Mouse (Mus musculus): ENCODE measurements around the gene Olfr1000.
"Not testable (repeated sequence)": the region's sequence is repeated elsewhere in the genome, so short reads cannot be mapped to it uniquely, and the experiment has no call there.

Olfr1000 gene

GRCm38 (mm10) chr2:85611803-85612202 lies at the start of gene Olfr1000:
Gene Olfr1000 (minus strand): TSS chr2:85611903.
- no peak for DNase-seq (ENCODE audit: inconsistent age in 2 of 2, low spot score in 1 of 2)

DNA sequence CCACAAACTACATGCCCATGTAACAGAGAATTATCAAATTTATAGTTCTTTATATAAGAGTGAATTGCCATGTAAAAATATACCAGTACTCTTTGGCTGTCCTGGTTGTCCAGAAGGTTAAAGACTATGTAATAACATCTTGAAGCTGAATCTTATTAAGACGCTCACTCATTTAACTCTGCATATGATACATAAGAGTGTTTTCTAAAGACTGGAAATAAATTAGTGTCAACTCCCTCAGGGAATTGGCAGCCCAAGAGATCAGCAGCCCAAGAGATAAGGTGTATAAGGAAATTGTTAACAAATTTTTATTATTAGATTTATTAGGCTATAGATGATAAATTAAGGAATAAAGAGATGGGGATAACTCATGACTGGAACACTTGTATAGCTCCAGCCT lies 38.9 kb upstream of the Olfr1000 start, which contains the start of gene Olfr1002:
Olfr1002 (minus strand) TSS at position 101 of the 400 bp plus-strand sequence.
- no peak for DNase-seq (ENCODE audit: inconsistent age in 2 of 2, low spot score in 1 of 2)

DNA sequence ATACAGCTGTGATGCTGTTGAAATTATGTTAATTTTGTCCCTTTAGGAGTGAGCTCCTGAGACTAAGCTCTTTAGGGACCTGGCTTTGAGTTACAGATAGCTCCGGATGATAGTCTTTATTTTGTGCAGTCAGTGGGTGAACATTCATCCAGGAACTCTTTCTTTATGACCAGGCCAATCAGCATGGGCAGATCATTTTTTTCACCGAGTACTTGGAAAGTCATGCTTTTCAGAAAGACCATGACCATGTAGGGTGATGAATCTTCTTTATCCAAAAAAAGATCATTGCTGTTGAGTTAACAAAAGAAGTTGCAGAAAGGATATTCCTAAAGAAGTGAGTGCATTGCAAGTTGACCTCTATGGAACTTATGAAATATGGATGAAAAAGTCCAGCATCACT lies 23.1 kb downstream of the Olfr1000 start, which contains the start of gene Olfr998:
Olfr998 (plus strand) TSS at position 301 of the 400 bp plus-strand sequence.
- not testable (repeated sequence) for DNase-seq (ENCODE audit: inconsistent age in 2 of 2, low spot score in 1 of 2)

GRCm38 (mm10) chr2:85578915-85579314 lies 32.8 kb downstream of the Olfr1000 start, which contains the start of gene Olfr996:
Gene Olfr996 (plus strand): TSS chr2:85579215.
- no peak for DNase-seq (ENCODE audit: inconsistent age in 2 of 2, low spot score in 1 of 2)

GRCm38 (mm10) chr2:85561187-85561586 lies 50.5 kb downstream of the Olfr1000 start:
- DNase-seq (ENCODE audit: inconsistent age in 2 of 2, low spot score in 1 of 2): peak; percentile 49 to 84

GRCm38 (mm10) chr2:85560226-85560625 lies 51.5 kb downstream of the Olfr1000 start:
- DNase-seq (ENCODE audit: inconsistent age in 2 of 2, low spot score in 1 of 2): peak in 1 of 2 experiments; percentile 76

All from adrenal gland, adult (tissue).